Mouse (Mus musculus) liver, embryonic 14.5 days (tissue): ENCODE data around the gene Shf.

Experiments
- CTCF ChIP-seq: IDR thresholded peaks from 2 replicates; pipeline ENCODE4 v1.5.1; 2016; ENCODE audit warnings: antibody characterized with exemption, low read depth, control low read depth
- EP300 ChIP-seq: IDR thresholded peaks from 2 replicates; pipeline ENCODE4 v1.6.1; 2016; ENCODE audit warnings: antibody characterized with exemption, low read depth

DNA sequence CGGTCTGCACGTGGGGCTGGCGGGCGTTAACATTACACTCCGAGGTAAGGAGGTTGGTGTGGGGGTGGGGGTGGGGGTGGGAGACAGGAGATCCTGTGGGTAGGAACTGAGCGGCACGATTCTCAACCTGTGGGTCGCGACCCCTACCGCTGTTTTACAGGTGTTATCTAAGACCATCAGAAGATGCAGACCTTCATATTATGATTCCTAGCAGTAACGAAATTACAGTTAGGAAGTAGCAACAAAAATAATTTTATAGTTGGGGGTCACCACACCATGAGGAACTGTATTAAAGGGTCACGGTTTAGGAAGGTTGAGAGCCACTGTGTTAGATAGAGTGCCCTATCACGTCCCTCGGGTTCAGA lies 68.3 kb downstream of the Shf start:
- TF ChIP-seq CTCF (no peak), EP300 (no peak)
